ENCODE assay signal across 8 mouse cellular contexts in genomic region chr1:194977946-194978720, GRCm38 (mm10). TPM values are rescaled to one million over a fixed set of nuclear protein-coding genes. Genes with fewer than 3 reads are reported as not detected.
DNase-seq lines count a peak whose midpoint lies in the region; ATAC-seq and TF ChIP-seq lines count a peak whose summit lies in the region.

No protein-coding gene starts in this region.

- H3K9ac ChIP-seq in midbrain, postnatal 0 days (replicated peaks; ENCODE audit: low read length, poor library complexity, severe bottlenecking), result no peak overlapping the region
- no peak overlapping the region for H3K9ac ChIP-seq in intestine, postnatal 0 days (ENCODE audit: low read depth, low read length)

- H3K36me3 ChIP-seq in midbrain, postnatal 0 days (ENCODE audit: insufficient read depth, low read length), result no peaks in the 10 kb centered on the region
- H3K36me3 ChIP-seq in intestine, postnatal 0 days (ENCODE audit: control insufficient read depth, insufficient read depth), result no peaks in the 10 kb centered on the region

- H3K9me3 ChIP-seq in midbrain, postnatal 0 days (ENCODE audit: low read length), result no peaks in the 10 kb centered on the region
- H3K9me3 ChIP-seq in intestine, postnatal 0 days (ENCODE audit: control insufficient read depth), result no peaks in the 10 kb centered on the region

- no peaks in the 10 kb centered on the region for H3K27me3 ChIP-seq in midbrain, postnatal 0 days (ENCODE audit: insufficient read depth, low read length)
- H3K27me3 ChIP-seq in intestine, postnatal 0 days (replicated peaks; ENCODE audit: control insufficient read depth, insufficient read depth, low read length), result no peaks in the 10 kb centered on the region

- TF ChIP-seq CTCF in midbrain, postnatal 0 days (IDR thresholded peaks at IDR 0.05), result no peak
- TF ChIP-seq CTCF in intestine, postnatal 0 days (IDR thresholded peaks at IDR 0.05; ENCODE audit: low read depth), result no peak

- peak; percentile 44 for DNase-seq in CD4-positive, CD25-positive, alpha-beta regulatory T cell, adult 2 months (ENCODE audit: low read depth, low spot score)
- peak; percentile 21 for DNase-seq in 3134 (ENCODE audit: extremely low read depth, insufficient read length, low spot score)
- peak; percentile 10 to 23 for DNase-seq in cerebellum, postnatal 14 days
- peak; percentile 25 for DNase-seq in layer of hippocampus, adult 9-10 months (ENCODE audit: low spot score)
- DNase-seq in midbrain, postnatal 0 days (ENCODE audit: low spot score), result peak; percentile 80
- no peak for DNase-seq in heart, adult 8-10 months (ENCODE audit: low spot score)

- H3K27ac ChIP-seq in midbrain, postnatal 0 days (ENCODE audit: low read depth, low read length), result no peak overlapping the region
- H3K27ac ChIP-seq in intestine, postnatal 0 days (ENCODE audit: low read depth, low read length), result no peak overlapping the region

- H3K4me3 ChIP-seq in midbrain, postnatal 0 days (ENCODE audit: low read depth, low read length), result peak overlapping the region; percentile 67; the same call in 1 of the 2 replicates
- no peak overlapping the region for H3K4me3 ChIP-seq in intestine, postnatal 0 days (ENCODE audit: low read depth, low read length)

- ATAC-seq in CD4-positive, CD25-positive, alpha-beta regulatory T cell, adult 4 months, result no peak
- ATAC-seq in midbrain, postnatal 0 days (ENCODE audit: low FRiP score), result peak; percentile 62
- no peak for ATAC-seq in intestine, postnatal 0 days

- 15% methylated on average over 4 of the region's 5 CpGs for WGBS in midbrain, postnatal 0 days
- 50% methylated on average over 5 of the region's 5 CpGs for WGBS in intestine, postnatal 0 days

- peaks cover 18% of the 10 kb centered on the region; the same call in 1 of the 2 replicates for H3K4me1 ChIP-seq in midbrain, postnatal 0 days (ENCODE audit: insufficient read depth, low read length)
- peaks cover 6% of the 10 kb centered on the region; the same call in 1 of the 2 replicates for H3K4me1 ChIP-seq in intestine, postnatal 0 days (replicated peaks; ENCODE audit: control insufficient read depth, insufficient read depth, low read length)

- peak overlapping the region; percentile 61 for H3K4me2 ChIP-seq in midbrain, postnatal 0 days (ENCODE audit: low read depth, low read length, poor library complexity, severe bottlenecking)
- no peak overlapping the region for H3K4me2 ChIP-seq in intestine, postnatal 0 days (replicated peaks; ENCODE audit: low read depth)

RNA-seq across cellular contexts. Expression of gene Cd34, which starts 39.5 kb away (rescaled TPM):
- polyA plus RNA-seq in CD4-positive, CD25-positive, alpha-beta regulatory T cell, adult 4 months (2017; shearing (Covaris generic)), result under 1 TPM in 1 of 2 experiments, not detected in 1; 0.48 TPM
- total RNA-seq in midbrain, postnatal 0 days (2014; rRNA removed), result 18.5 and 23.9 TPM in 2 replicates
- 17.6 and 20.3 TPM in 2 replicates for polyA plus RNA-seq in midbrain, postnatal 0 days (2015; fragmentation: Nextera tagmentation; extraction: Ambion mirVana)
- polyA plus RNA-seq in intestine, postnatal 0 days (2015; fragmentation: Nextera tagmentation; extraction: Ambion mirVana), result 32.8 and 35.4 TPM in 2 replicates
- 10 to 100 TPM; 70.6 to 81.5 (median 80.7) TPM for total RNA-seq in heart, adult 8-10 months (2022)

Comparison
In these comparisons a context has a peak if more than half of its experiments do, and no peak if none do; other contexts are left out.
1. RNA of gene Cd34, which starts 39.5 kb away (polyA plus RNA-seq): 32.8 to 35.4 TPM in intestine, postnatal 0 days and 17.6 to 20.3 TPM in midbrain, postnatal 0 days; 0.48 TPM in CD4-positive, CD25-positive, alpha-beta regulatory T cell, adult 4 months; every median in the first group is over 10 times any median in the second.